Mouse (Mus musculus) erythroblast, embryonic 14.5 days (primary cell): ENCODE measurements around the gene Sncg. TPM values are rescaled to one million over a fixed set of nuclear protein-coding genes. Genes with fewer than 3 reads are reported as not detected.

Source experiments
- H3K27me3 ChIP-seq: 2 replicates; pipeline ENCODE4 v1.6.1; 2012; ENCODE audit warnings: inconsistent platforms; ENCODE audit not compliant: control insufficient read depth
- H3K36me3 ChIP-seq: 2 replicates; pipeline ENCODE4 v1.6.1; 2012; ENCODE audit warnings: mild to moderate bottlenecking, inconsistent platforms; ENCODE audit not compliant: control insufficient read depth
- H3K4me1 ChIP-seq: 2 replicates; pipeline ENCODE4 v1.6.1; 2012; ENCODE audit warnings: inconsistent platforms; ENCODE audit not compliant: control insufficient read depth
- H3K4me3 ChIP-seq: replicated peaks from 2 replicates; pipeline ENCODE3; 2012; ENCODE audit warnings: moderate library complexity, mild to moderate bottlenecking, inconsistent platforms
- H3K9me3 ChIP-seq: 2 replicates; pipeline ENCODE4 v1.6.1; 2012; ENCODE audit warnings: low read length, inconsistent platforms, mixed read lengths; ENCODE audit not compliant: control insufficient read depth
- GATA1 ChIP-seq: IDR thresholded peaks from 2 replicates; pipeline ENCODE4 v1.6.1; 2012; ENCODE audit warnings: low read length, inconsistent platforms, mixed read lengths
- TAL1 ChIP-seq: IDR thresholded peaks from 3 replicates; pipeline ENCODE4 v1.6.1; 2012; ENCODE audit warnings: low read length, inconsistent platforms, mixed read lengths
- polyA plus RNA-seq: library from polyadenylated mRNA; stranded (reverse); fragments of >175 nt; gene quantifications from 2 replicates; pipeline ENCODE4 v1.2.3, GENCODE M21; 2012

The Sncg gene
- polyA plus RNA-seq, 1 experiment: not detected

- H3K9me3 ChIP-seq: 0 out of 2 replicates have a peak, but pooled peaks cover 2% of the 10 kb centered on the region
- TF ChIP-seq TAL1 (no peak), GATA1 (no peak)
- H3K36me3 ChIP-seq: no peaks in the 10 kb centered on the region
- H3K4me1 ChIP-seq: peaks cover 8% of the 10 kb centered on the region
- peaks cover 5% of the 10 kb centered on the region; the same call in 1 of the 2 replicates for H3K27me3 ChIP-seq
- no peak overlapping the region for H3K4me3 ChIP-seq
Measured at GRCm38 (mm10) chr14:34362135-34362534, 12.5 kb downstream of the Sncg start.

- Histone ChIP-seq H3K27me3 (peaks cover 5% of the 10 kb centered on the region; the same call in 1 of the 2 replicates), H3K4me1 (peaks cover 9% of the 10 kb centered on the region), H3K36me3 (no peaks in the 10 kb centered on the region), H3K9me3 (no peaks in the 10 kb centered on the region), H3K4me3 (no peak overlapping the region)
- TF ChIP-seq GATA1 (no peak), TAL1 (no peak)
Measured at GRCm38 (mm10) chr14:34360251-34360650, 14.3 kb downstream of the Sncg start.

- H3K9me3 ChIP-seq: no peaks in the 10 kb centered on the region
- H3K4me1 ChIP-seq: peaks cover 10% of the 10 kb centered on the region
- H3K36me3 ChIP-seq: no peaks in the 10 kb centered on the region
- H3K27me3 ChIP-seq: peaks cover 5% of the 10 kb centered on the region; the same call in 1 of the 2 replicates
- TF ChIP-seq TAL1 (no peak), GATA1 (no peak)
- H3K4me3 ChIP-seq: no peak overlapping the region
Measured at GRCm38 (mm10) chr14:34359676-34360244, 14.8 kb downstream of the Sncg start.

GRCm38 (mm10) chr14:34357671-34358455, 16.7 kb downstream of the Sncg start:
- no peaks in the 10 kb centered on the region for H3K27me3 ChIP-seq
- H3K4me1 ChIP-seq: peaks cover 6% of the 10 kb centered on the region
- no peak overlapping the region for H3K4me3 ChIP-seq
- TF ChIP-seq GATA1: no peak
- no peaks in the 10 kb centered on the region for H3K9me3 ChIP-seq
- H3K36me3 ChIP-seq: no peaks in the 10 kb centered on the region

- TF ChIP-seq TAL1 (no peak), GATA1 (no peak)
- H3K27me3 ChIP-seq: no peaks in the 10 kb centered on the region
Measured at GRCm38 (mm10) chr14:34355301-34355700, 19.3 kb downstream of the Sncg start, which contains the start of gene Fam25c. Fam25c (minus strand) TSS chr14:34355433.

GRCm38 (mm10) chr14:34354456-34354855, 20.1 kb downstream of the Sncg start:
- Histone ChIP-seq H3K36me3 (no peaks in the 10 kb centered on the region), H3K27me3 (no peaks in the 10 kb centered on the region), H3K4me3 (no peak overlapping the region), H3K4me1 (0 out of 2 replicates have a peak, but pooled peaks cover 2% of the 10 kb centered on the region), H3K9me3 (no peaks in the 10 kb centered on the region)
- no peak for TF ChIP-seq GATA1
- no peak for TF ChIP-seq TAL1

More at GRCm38 (mm10) chr14:34355301-34355700, 19.3 kb downstream of the Sncg start, which contains the start of gene Fam25c:
- Histone ChIP-seq H3K36me3 (no peaks in the 10 kb centered on the region), H3K4me3 (no peak within 1 kb of the TSS), H3K9me3 (no peaks in the 10 kb centered on the region), H3K4me1 (0 out of 2 replicates have a peak, but pooled peaks cover 2% of the 10 kb centered on the region)

GRCm38 (mm10) chr14:34353326-34353725, 21.3 kb downstream of the Sncg start:
- Histone ChIP-seq H3K4me3 (no peak overlapping the region), H3K36me3 (no peaks in the 10 kb centered on the region), H3K4me1 (0 out of 2 replicates have a peak, but pooled peaks cover 2% of the 10 kb centered on the region), H3K9me3 (no peaks in the 10 kb centered on the region), H3K27me3 (no peaks in the 10 kb centered on the region)
- TF ChIP-seq TAL1 (no peak), GATA1 (no peak)

- Histone ChIP-seq H3K4me1 (0 out of 2 replicates have a peak, but pooled peaks cover 2% of the 10 kb centered on the region), H3K27me3 (no peaks in the 10 kb centered on the region), H3K9me3 (no peaks in the 10 kb centered on the region), H3K36me3 (no peaks in the 10 kb centered on the region), H3K4me3 (no peak overlapping the region)
- TF ChIP-seq TAL1 (no peak), GATA1 (no peak)
Measured at GRCm38 (mm10) chr14:34352523-34352922, 22.1 kb downstream of the Sncg start.

- TF ChIP-seq GATA1: no peak
- no peak for TF ChIP-seq TAL1
- Histone ChIP-seq H3K9me3 (no peaks in the 10 kb centered on the region), H3K4me3 (no peak overlapping the region), H3K4me1 (0 out of 2 replicates have a peak, but pooled peaks cover 2% of the 10 kb centered on the region), H3K36me3 (no peaks in the 10 kb centered on the region), H3K27me3 (no peaks in the 10 kb centered on the region)
Measured at GRCm38 (mm10) chr14:34351660-34352059, 22.9 kb downstream of the Sncg start.
